Mouse (Mus musculus): ENCODE results near the gene Capn10. TPM values are rescaled to one million over a fixed set of nuclear protein-coding genes. Genes with fewer than 3 reads are reported as not detected.

Capn10 gene
- total and polyA plus RNA-seq, 3 experiments: 5.0 to 7.7 (median 5.6) TPM

- Histone ChIP-seq H3K4me3 (no peak overlapping the region), H3K4me1 (ENCODE audit: control insufficient read depth, insufficient read depth, low read length) (peaks cover 8% of the 10 kb centered on the region), H3K27ac (no peak overlapping the region), H3K79me2 (replicated peaks; ENCODE audit: control insufficient read depth, insufficient read depth, low read length) (no peaks in the 10 kb centered on the region), H3K27me3 (ENCODE audit: control insufficient read depth, insufficient read depth, low read length) (no peaks in the 10 kb centered on the region), H3K36me3 (ENCODE audit: control insufficient read depth, insufficient read depth, low read length) (no peaks in the 10 kb centered on the region), H3K9ac (ENCODE audit: low read depth, low read length) (no peak overlapping the region)
- 51% methylated on average over 6 of the region's 6 CpGs for WGBS
- TF ChIP-seq EP300 (IDR thresholded peaks at IDR 0.05; ENCODE audit: insufficient read depth, low read depth, low read length) (no peak), CTCF (IDR thresholded peaks at IDR 0.05) (no peak), POLR2A (IDR thresholded peaks at IDR 0.05; ENCODE audit: insufficient read depth, low read depth, low read length) (no peak)
- intact Hi-C loops (cut with DNase I): no loop called here
- peak; percentile 47 to 48 for DNase-seq
These were observed 42.0 kb downstream of the Capn10 start for GRCm38 (mm10) chr1:92976141-92976566.

GRCm38 (mm10) chr1:92978645-92979044 lies 44.5 kb downstream of the Capn10 start:
- no peak overlapping the region for H3K9ac ChIP-seq (ENCODE audit: low read depth, low read length)
- WGBS: 46% methylated on average over 7 of the region's 7 CpGs

GRCm38 (mm10) chr1:92979073-92979602 lies 45.0 kb downstream of the Capn10 start:
- intact Hi-C loops (cut with DNase I): no loop called here
- H3K4me1 ChIP-seq (ENCODE audit: control insufficient read depth, insufficient read depth, low read length): peaks cover 11% of the 10 kb centered on the region
- no peak overlapping the region for H3K4me3 ChIP-seq
- H3K36me3 ChIP-seq (ENCODE audit: control insufficient read depth, insufficient read depth, low read length): no peaks in the 10 kb centered on the region
- WGBS: 41% methylated on average over 11 of the region's 11 CpGs
- H3K27ac ChIP-seq: no peak overlapping the region
- TF ChIP-seq CTCF (IDR thresholded peaks at IDR 0.05): no peak
- TF ChIP-seq POLR2A (IDR thresholded peaks at IDR 0.05; ENCODE audit: insufficient read depth, low read depth, low read length): no peak
- TF ChIP-seq EP300 (IDR thresholded peaks at IDR 0.05; ENCODE audit: insufficient read depth, low read depth, low read length): no peak
- H3K79me2 ChIP-seq (replicated peaks; ENCODE audit: control insufficient read depth, insufficient read depth, low read length): no peaks in the 10 kb centered on the region
- H3K9ac ChIP-seq (ENCODE audit: low read depth, low read length): no peak overlapping the region
- no peaks in the 10 kb centered on the region for H3K27me3 ChIP-seq (ENCODE audit: control insufficient read depth, insufficient read depth, low read length)
- peak in 1 of 2 experiments; percentile 30 for DNase-seq

More at GRCm38 (mm10) chr1:92978645-92979044, 44.5 kb downstream of the Capn10 start:
- Histone ChIP-seq H3K27me3 (ENCODE audit: control insufficient read depth, insufficient read depth, low read length) (no peaks in the 10 kb centered on the region), H3K4me3 (no peak overlapping the region), H3K36me3 (ENCODE audit: control insufficient read depth, insufficient read depth, low read length) (no peaks in the 10 kb centered on the region), H3K27ac (no peak overlapping the region), H3K4me1 (ENCODE audit: control insufficient read depth, insufficient read depth, low read length) (peaks cover 11% of the 10 kb centered on the region), H3K79me2 (replicated peaks; ENCODE audit: control insufficient read depth, insufficient read depth, low read length) (no peaks in the 10 kb centered on the region)
- no peak for TF ChIP-seq EP300 (IDR thresholded peaks at IDR 0.05; ENCODE audit: insufficient read depth, low read depth, low read length)
- DNase-seq: peak; percentile 21 to 30
- intact Hi-C loops (cut with DNase I): no loop called here

GRCm38 (mm10) chr1:92981056-92981845 lies 47.1 kb downstream of the Capn10 start:
- peak overlapping the region; percentile 80 for H3K27ac ChIP-seq
- DNase-seq: peak; percentile 64 to 83
- no peaks in the 10 kb centered on the region for H3K79me2 ChIP-seq (replicated peaks; ENCODE audit: control insufficient read depth, insufficient read depth, low read length)
- TF ChIP-seq POLR2A (IDR thresholded peaks at IDR 0.05; ENCODE audit: insufficient read depth, low read depth, low read length) (peak; percentile 37; the same call in 1 of the 2 replicates), CTCF (IDR thresholded peaks at IDR 0.05) (no peak), EP300 (IDR thresholded peaks at IDR 0.05; ENCODE audit: insufficient read depth, low read depth, low read length) (peak; percentile 90)
- WGBS: 60% methylated on average over 7 of the region's 7 CpGs
- intact Hi-C loops (cut with DNase I): loop anchor here (2.0 kb wide), 1 partner anchor 24 kb away; no protein-coding TSS in a partner anchor
- H3K27me3 ChIP-seq (ENCODE audit: control insufficient read depth, insufficient read depth, low read length): no peaks in the 10 kb centered on the region
- H3K4me1 ChIP-seq (ENCODE audit: control insufficient read depth, insufficient read depth, low read length): peaks cover 11% of the 10 kb centered on the region
- H3K36me3 ChIP-seq (ENCODE audit: control insufficient read depth, insufficient read depth, low read length): no peaks in the 10 kb centered on the region
- no peak overlapping the region for H3K4me3 ChIP-seq
- H3K9ac ChIP-seq (ENCODE audit: low read depth, low read length): no peak overlapping the region

- Histone ChIP-seq H3K9ac (ENCODE audit: low read depth, low read length) (no peak overlapping the region), H3K27me3 (ENCODE audit: control insufficient read depth, insufficient read depth, low read length) (no peaks in the 10 kb centered on the region), H3K79me2 (replicated peaks; ENCODE audit: control insufficient read depth, insufficient read depth, low read length) (no peaks in the 10 kb centered on the region), H3K4me3 (no peak overlapping the region), H3K27ac (no peak overlapping the region), H3K36me3 (ENCODE audit: control insufficient read depth, insufficient read depth, low read length) (no peaks in the 10 kb centered on the region), H3K4me1 (ENCODE audit: control insufficient read depth, insufficient read depth, low read length) (peaks cover 10% of the 10 kb centered on the region)
- DNase-seq: peak in 1 of 2 experiments; percentile 16
- TF ChIP-seq POLR2A (IDR thresholded peaks at IDR 0.05; ENCODE audit: insufficient read depth, low read depth, low read length) (no peak), CTCF (IDR thresholded peaks at IDR 0.05) (no peak), EP300 (IDR thresholded peaks at IDR 0.05; ENCODE audit: insufficient read depth, low read depth, low read length) (no peak)
- WGBS: 95% methylated on average over 17 of the region's 17 CpGs
- intact Hi-C loops (cut with DNase I): no loop called here
These were observed 48.9 kb downstream of the Capn10 start for GRCm38 (mm10) chr1:92982931-92983605.
